Mouse (Mus musculus) spleen, adult 2 months (tissue): ENCODE measurements around the gene Pithd1.

Experiments used
- CTCF ChIP-seq: fragments of 200-500 bp; IDR thresholded peaks from 2 replicates; pipeline ENCODE4 v1.5.1; 2011; ENCODE audit warnings: mild to moderate bottlenecking, inconsistent platforms; ENCODE audit not compliant: insufficient read depth, insufficient read length, insufficient replicate concordance; ENCODE audit errors: extremely low read depth
- POLR2A ChIP-seq: fragments of 200-500 bp; IDR thresholded peaks from 2 replicates; pipeline ENCODE4 v1.6.1; 2011; ENCODE audit warnings: low read depth, low read length, inconsistent platforms

GRCm38 (mm10) chr4:135954241-135954640 is 32.8 kb downstream of the Pithd1 start:
- peak; percentile 64; the same call in 1 of the 2 replicates for TF ChIP-seq CTCF
- TF ChIP-seq POLR2A, result no peak
